Mouse (Mus musculus): ENCODE results near the gene Strn3.

DNA sequence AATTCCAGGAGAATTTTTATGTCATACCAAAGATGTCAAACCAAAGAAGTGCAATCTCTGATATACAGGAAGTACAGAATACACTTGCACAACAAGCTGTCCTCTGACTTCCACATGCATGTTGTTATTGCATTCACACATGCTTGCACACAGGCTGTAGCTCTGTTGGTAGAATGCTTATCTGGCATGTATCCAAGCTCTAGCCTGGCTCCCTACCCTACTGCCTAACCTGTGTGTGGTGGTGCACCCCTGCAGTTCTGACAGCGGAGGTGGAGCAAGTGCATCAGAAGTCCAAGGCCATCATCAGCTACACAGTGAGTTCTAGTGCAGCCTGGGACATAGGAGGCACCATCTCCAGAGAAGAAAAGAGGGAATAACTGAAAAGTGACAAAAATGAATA, 12.9 kb downstream of the Strn3 start:
- TF ChIP-seq CTCF (IDR thresholded peaks at IDR 0.05; ENCODE audit: borderline replicate concordance, insufficient read depth, low read depth, low read length) (no peak), POLR2A (IDR thresholded peaks at IDR 0.05; ENCODE audit: borderline replicate concordance, insufficient read depth, low read length) (no peak)

Data from cerebellum, adult 2 months (tissue).